ENCODE assay signal across 10 mouse cellular contexts in genomic region chr9:66158885-66159430, GRCm38 (mm10). TPM values are rescaled to one million over a fixed set of nuclear protein-coding genes. Genes with fewer than 3 reads are reported as not detected.
DNase-seq lines count a peak whose midpoint lies in the region; ATAC-seq lines count a peak whose summit lies in the region.
"Had no signal": no experiment of that assay in that cellular context is flagged by ENCODE, and none has a peak within 500 bp of the region (broad histone marks: within the 10 kb centered on the region; RNA-seq: fewer than 3 reads in every experiment).

No protein-coding gene starts in this region.

- peak overlapping the region; percentile 67 for H3K4me3 ChIP-seq in heart, embryonic 10.5 days
- H3K4me3 ChIP-seq in midbrain, embryonic 13.5 days (replicated peaks), result no peak overlapping the region
- H3K4me3 ChIP-seq in midbrain, embryonic 16.5 days (ENCODE audit: low read depth, low read length), result no peak overlapping the region
- peak overlapping the region; percentile 47 for H3K4me3 ChIP-seq in limb, embryonic 13.5 days
- peak overlapping the region; percentile 47 for H3K4me3 ChIP-seq in stomach, embryonic 15.5 days (replicated peaks)

- H3K36me3 ChIP-seq in heart, embryonic 10.5 days, result no peaks in the 10 kb centered on the region
- no peaks in the 10 kb centered on the region for H3K36me3 ChIP-seq in midbrain, embryonic 13.5 days
- H3K36me3 ChIP-seq in midbrain, embryonic 16.5 days (ENCODE audit: control insufficient read depth, insufficient read depth, low read length), result no peaks in the 10 kb centered on the region
- H3K36me3 ChIP-seq in limb, embryonic 13.5 days, result no peaks in the 10 kb centered on the region
- H3K36me3 ChIP-seq in stomach, embryonic 15.5 days, result no peaks in the 10 kb centered on the region
- H3K36me3 ChIP-seq: neural tube, embryonic 12.5 days had no signal

- H3K4me2 ChIP-seq in midbrain, embryonic 13.5 days (replicated peaks), result peak overlapping the region; percentile 54
- no peak overlapping the region for H3K4me2 ChIP-seq in midbrain, embryonic 16.5 days (ENCODE audit: low read length)
- peak overlapping the region; percentile 70 for H3K4me2 ChIP-seq in limb, embryonic 13.5 days (replicated peaks)
- peak overlapping the region; percentile 86 for H3K4me2 ChIP-seq in stomach, embryonic 15.5 days

- peaks cover 12% of the 10 kb centered on the region for H3K4me1 ChIP-seq in heart, embryonic 10.5 days
- peaks cover 6% of the 10 kb centered on the region for H3K4me1 ChIP-seq in midbrain, embryonic 13.5 days (replicated peaks)
- H3K4me1 ChIP-seq in midbrain, embryonic 16.5 days (ENCODE audit: control insufficient read depth, insufficient read depth, low read length), result no peaks in the 10 kb centered on the region
- peaks cover 9% of the 10 kb centered on the region; the same call in 1 of the 2 replicates for H3K4me1 ChIP-seq in limb, embryonic 13.5 days
- H3K4me1 ChIP-seq in stomach, embryonic 15.5 days, result peaks cover 3% of the 10 kb centered on the region; the same call in 1 of the 2 replicates

- no peaks in the 10 kb centered on the region for H3K9me3 ChIP-seq in heart, embryonic 10.5 days
- no peaks in the 10 kb centered on the region for H3K9me3 ChIP-seq in midbrain, embryonic 13.5 days
- H3K9me3 ChIP-seq in midbrain, embryonic 16.5 days (replicated peaks; ENCODE audit: control insufficient read depth, low read length, poor library complexity, severe bottlenecking), result no peaks in the 10 kb centered on the region
- H3K9me3 ChIP-seq in limb, embryonic 13.5 days, result no peaks in the 10 kb centered on the region
- no peaks in the 10 kb centered on the region for H3K9me3 ChIP-seq in stomach, embryonic 15.5 days
- H3K9me3 ChIP-seq: neural tube, embryonic 12.5 days had no signal

- peaks cover 28% of the 10 kb centered on the region for H3K27me3 ChIP-seq in heart, embryonic 10.5 days (ENCODE audit: insufficient read depth, poor library complexity, severe bottlenecking)
- H3K27me3 ChIP-seq in midbrain, embryonic 13.5 days, result peaks cover 33% of the 10 kb centered on the region
- peaks cover 13% of the 10 kb centered on the region; the same call in 1 of the 2 replicates for H3K27me3 ChIP-seq in midbrain, embryonic 16.5 days (ENCODE audit: control insufficient read depth, insufficient read depth, low read depth, low read length)
- H3K27me3 ChIP-seq in limb, embryonic 13.5 days, result peaks cover 33% of the 10 kb centered on the region
- H3K27me3 ChIP-seq in stomach, embryonic 15.5 days (replicated peaks), result peaks cover 16% of the 10 kb centered on the region; the same call in 1 of the 2 replicates

- no peak for DNase-seq in heart, embryonic 10.5 days (ENCODE audit: low spot score)
- DNase-seq in heart, postnatal 4 days, result no peak
- DNase-seq in retina, postnatal 1 day, result no peak
- no peak for DNase-seq in gastrocnemius, postnatal 4 days (ENCODE audit: low spot score in 2 of 2)
- DNase-seq: cerebellum, adult 11 months had no signal

- peak overlapping the region; percentile 81 for H3K27ac ChIP-seq in heart, embryonic 10.5 days
- no peak overlapping the region for H3K27ac ChIP-seq in midbrain, embryonic 13.5 days
- H3K27ac ChIP-seq in midbrain, embryonic 16.5 days (ENCODE audit: low read length), result no peak overlapping the region
- no peak overlapping the region for H3K27ac ChIP-seq in limb, embryonic 13.5 days
- H3K27ac ChIP-seq in stomach, embryonic 15.5 days, result no peak overlapping the region
- H3K27ac ChIP-seq: neural tube, embryonic 12.5 days had no signal

- H3K9ac ChIP-seq in midbrain, embryonic 13.5 days (replicated peaks), result no peak overlapping the region
- H3K9ac ChIP-seq in midbrain, embryonic 16.5 days (ENCODE audit: low read depth, low read length), result no peak overlapping the region
- H3K9ac ChIP-seq in limb, embryonic 13.5 days, result no peak overlapping the region
- H3K9ac ChIP-seq in stomach, embryonic 15.5 days, result no peak overlapping the region
- H3K9ac ChIP-seq: neural tube, embryonic 12.5 days had no signal

- 79% methylated on average over 6 of the region's 6 CpGs for WGBS in heart, embryonic 10.5 days
- 88% methylated on average over 6 of the region's 6 CpGs for WGBS in midbrain, embryonic 13.5 days
- WGBS in midbrain, embryonic 16.5 days, result 84% methylated on average over 6 of the region's 6 CpGs
- WGBS in limb, embryonic 13.5 days, result 87% methylated on average over 6 of the region's 6 CpGs
- WGBS in stomach, embryonic 15.5 days, result 84% methylated on average over 6 of the region's 6 CpGs

- no peak for ATAC-seq in midbrain, embryonic 13.5 days
- ATAC-seq in midbrain, embryonic 16.5 days, result no peak
- ATAC-seq in limb, embryonic 13.5 days (ENCODE audit: low FRiP score, low read depth), result no peak
- ATAC-seq in stomach, embryonic 15.5 days (ENCODE audit: insufficient read depth, low FRiP score, low read depth), result no peak

RNA-seq across cellular contexts. Expression of gene Dapk2, which starts 0.9 kb away (rescaled TPM):
- 7.8 and 8.5 TPM in 2 replicates for polyA plus RNA-seq in heart, embryonic 10.5 days (2016; fragmentation: Nextera tagmentation; extraction: Ambion mirVana)
- total RNA-seq in heart, postnatal 4 days (2021), result 1 to 10 TPM; 3.1 to 3.8 TPM
- 1.4 and 2.4 TPM in 2 replicates for polyA plus RNA-seq in midbrain, embryonic 13.5 days (2015; fragmentation: Nextera tagmentation; extraction: Ambion mirVana)
- polyA plus RNA-seq in midbrain, embryonic 16.5 days (2015; fragmentation: Nextera tagmentation; extraction: Ambion mirVana), result 0.90 and 1.0 TPM in 2 replicates
- 6.3 and 7.4 TPM in 2 replicates for polyA plus RNA-seq in limb, embryonic 13.5 days (2015; fragmentation: Nextera tagmentation; extraction: Ambion mirVana)
- 6.8 and 10.1 TPM in 2 replicates for polyA plus RNA-seq in stomach, embryonic 15.5 days (2015; fragmentation: Nextera tagmentation; extraction: Ambion mirVana)
- total RNA-seq in gastrocnemius, postnatal 4 days (2021), result 10 to 100 TPM; 10.2 to 12.3 TPM

RNA-seq across cellular contexts. Expression of gene Ciao2a, which starts 32.5 kb away (rescaled TPM):
- 174 TPM in 2 replicates for polyA plus RNA-seq in heart, embryonic 10.5 days (2016; fragmentation: Nextera tagmentation; extraction: Ambion mirVana)
- total RNA-seq in heart, postnatal 4 days (2021), result 10 to 100 TPM; 99.1 to 99.6 TPM
- polyA plus RNA-seq in midbrain, embryonic 13.5 days (2015; fragmentation: Nextera tagmentation; extraction: Ambion mirVana), result 102 and 104 TPM in 2 replicates
- 61.0 and 69.5 TPM in 2 replicates for polyA plus RNA-seq in midbrain, embryonic 16.5 days (2015; fragmentation: Nextera tagmentation; extraction: Ambion mirVana)
- 173 and 178 TPM in 2 replicates for polyA plus RNA-seq in limb, embryonic 13.5 days (2015; fragmentation: Nextera tagmentation; extraction: Ambion mirVana)
- polyA plus RNA-seq in stomach, embryonic 15.5 days (2015; fragmentation: Nextera tagmentation; extraction: Ambion mirVana), result 170 and 180 TPM in 2 replicates
- 10 to 100 TPM; 50.4 to 57.5 TPM for total RNA-seq in gastrocnemius, postnatal 4 days (2021)

RNA-seq across cellular contexts. Expression of gene Snx1, which starts 32.6 kb away (rescaled TPM):
- 81.9 and 101 TPM in 2 replicates for polyA plus RNA-seq in heart, embryonic 10.5 days (2016; fragmentation: Nextera tagmentation; extraction: Ambion mirVana)
- 10 to 100 TPM; 39.3 to 40.4 TPM for total RNA-seq in heart, postnatal 4 days (2021)
- polyA plus RNA-seq in midbrain, embryonic 13.5 days (2015; fragmentation: Nextera tagmentation; extraction: Ambion mirVana), result 101 and 104 TPM in 2 replicates
- polyA plus RNA-seq in midbrain, embryonic 16.5 days (2015; fragmentation: Nextera tagmentation; extraction: Ambion mirVana), result 68.0 and 78.3 TPM in 2 replicates
- polyA plus RNA-seq in limb, embryonic 13.5 days (2015; fragmentation: Nextera tagmentation; extraction: Ambion mirVana), result 128 and 134 TPM in 2 replicates
- 124 and 129 TPM in 2 replicates for polyA plus RNA-seq in stomach, embryonic 15.5 days (2015; fragmentation: Nextera tagmentation; extraction: Ambion mirVana)
- 10 to 100 TPM; 71.9 to 77.6 TPM for total RNA-seq in gastrocnemius, postnatal 4 days (2021)

Comparison
In these comparisons a context has a peak if more than half of its experiments do, and no peak if none do; other contexts are left out.
1. H3K4me3 ChIP-seq: peak in heart, embryonic 10.5 days (single experiment), limb, embryonic 13.5 days (single experiment) and stomach, embryonic 15.5 days (single experiment); none in midbrain, embryonic 13.5 days (single experiment) and midbrain, embryonic 16.5 days (single experiment).